Mouse (Mus musculus) megakaryocyte, embryonic 14.5 days (primary cell): ENCODE measurements around the gene Rin3.

Experiments used
- FLI1 ChIP-seq: IDR thresholded peaks from 2 replicates; pipeline ENCODE4 v1.6.1; 2012; ENCODE audit warnings: low read length, inconsistent platforms, mixed read lengths
- GATA1 ChIP-seq: IDR thresholded peaks from 3 replicates; pipeline ENCODE4 v1.6.1; 2012; ENCODE audit warnings: mixed read lengths, low read length, inconsistent platforms, borderline replicate concordance

DNA sequence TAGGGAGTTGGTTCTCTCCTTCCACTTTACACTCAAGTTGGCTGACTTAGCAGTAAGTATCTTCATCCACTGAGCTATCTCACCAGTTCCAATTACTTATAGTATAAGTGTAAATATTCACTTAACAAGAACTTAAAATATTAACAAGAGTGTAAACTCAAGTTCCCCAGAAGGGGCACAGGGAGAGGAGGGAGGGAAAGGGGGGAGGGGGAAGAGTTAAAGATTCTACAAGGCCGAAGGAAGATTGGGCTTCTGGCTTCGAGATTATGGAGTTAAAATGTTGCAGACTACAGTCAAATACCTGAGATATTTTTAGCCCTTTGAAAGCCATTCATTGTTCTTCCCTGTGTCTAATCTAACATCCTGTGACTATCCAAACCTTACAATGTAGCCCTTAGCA is 141.6 kb downstream of the Rin3 start:
- TF ChIP-seq GATA1 (no peak), FLI1 (no peak)
